Mouse (Mus musculus) stomach, postnatal 0 days (tissue): ENCODE data around the gene Creb1. TPM values are rescaled to one million over a fixed set of nuclear protein-coding genes. Genes with fewer than 3 reads are reported as not detected.
"Not testable (repeated sequence)": the region's sequence is repeated elsewhere in the genome, so short reads cannot be mapped to it uniquely, and the experiment has no call there.

Experiments used
- ATAC-seq: fragments of 200-750 bp; cut with Nextera tagmentation; 2 replicates; pipeline ENCODE4 v1.8.0; 2017; ENCODE audit not compliant: low FRiP score, low TSS enrichment
- DNase-seq: peaks from one replicate; pipeline ENCODE4 v3.0.0-alpha.2; 2016; ENCODE audit warnings: low spot score
- H3K27ac ChIP-seq: fragments of 300-500 bp; sonication (generic); replicated peaks from 2 replicates; pipeline ENCODE4 v1.5.1; 2014; ENCODE audit warnings: mild to moderate bottlenecking, control low read depth
- H3K27me3 ChIP-seq: fragments of 300-500 bp; sonication (generic); 2 replicates; pipeline ENCODE4 v1.6.1; 2014; ENCODE audit warnings: low read length; ENCODE audit not compliant: control insufficient read depth, insufficient read depth
- H3K36me3 ChIP-seq: fragments of 300-500 bp; sonication (generic); 2 replicates; pipeline ENCODE4 v1.6.1; 2014; ENCODE audit warnings: low read length, mixed read lengths; ENCODE audit not compliant: control insufficient read depth, insufficient read depth
- H3K4me1 ChIP-seq: fragments of 300-500 bp; sonication (generic); replicated peaks from 2 replicates; pipeline ENCODE4 v1.6.1; 2014; ENCODE audit warnings: antibody characterized with exemption; ENCODE audit not compliant: control insufficient read depth, insufficient read depth
- H3K4me2 ChIP-seq: fragments of 300-500 bp; sonication (generic); replicated peaks from 2 replicates; pipeline ENCODE4 v1.6.1; 2014; ENCODE audit warnings: low read depth, mild to moderate bottlenecking, control low read depth, moderate library complexity
- H3K4me3 ChIP-seq: fragments of 300-500 bp; sonication (generic); 2 replicates; pipeline ENCODE4 v1.5.1; 2014; ENCODE audit warnings: low read depth, low read length, control low read depth
- H3K9ac ChIP-seq: fragments of 300-500 bp; sonication (generic); 2 replicates; pipeline ENCODE4 v1.6.1; 2014; ENCODE audit warnings: mild to moderate bottlenecking, low read length, control low read depth, mixed read lengths
- H3K9me3 ChIP-seq: fragments of 300-500 bp; sonication (generic); 2 replicates; pipeline ENCODE4 v1.6.1; 2016; ENCODE audit warnings: low read length; ENCODE audit not compliant: control insufficient read depth
- CTCF ChIP-seq: IDR thresholded peaks from 2 replicates; pipeline ENCODE4 v1.5.1; 2016; ENCODE audit warnings: antibody characterized with exemption, low read depth, mild to moderate bottlenecking, moderate library complexity
- EP300 ChIP-seq: optimal IDR thresholded peaks from 2 replicates; pipeline ENCODE3; 2016; ENCODE audit warnings: antibody characterized with exemption
- WGBS: fragments of 180-500 bp; shearing (Covaris S2); extraction: QIAGEN DNeasy Blood & Tissue Kit; methylation state at CpG from one replicate; pipeline ENCODE4 v1.1.7; 2014; 5-methylcytosine and 5-hydroxymethylcytosine counted together
- polyA plus RNA-seq: library from polyadenylated mRNA; unstranded; fragments of >200 nt; fragmentation: Nextera tagmentation; extraction: Ambion mirVana; gene quantifications from 2 replicates; pipeline ENCODE4 v1.2.1, GENCODE M21; 2015

The Creb1 gene
- polyA plus RNA-seq, 1 experiment from 2014 or later, result 9.2 TPM

GRCm38 (mm10) chr1:64631526-64631925, 99.1 kb downstream of the Creb1 start:
- no peak for TF ChIP-seq EP300
- TF ChIP-seq CTCF, result no peak
- WGBS, result 64% methylated on average over 5 of the region's 5 CpGs
- DNase-seq (no peak), ATAC-seq (no peak)
- no peak overlapping the region for H3K4me3 ChIP-seq
- no peaks in the 10 kb centered on the region for H3K36me3 ChIP-seq
- no peaks in the 10 kb centered on the region for H3K27me3 ChIP-seq
- no peak overlapping the region for H3K9ac ChIP-seq
- no peaks in the 10 kb centered on the region for H3K4me1 ChIP-seq
- no peak overlapping the region for H3K27ac ChIP-seq
- H3K9me3 ChIP-seq, result no peaks in the 10 kb centered on the region
- no peak overlapping the region for H3K4me2 ChIP-seq

DNA sequence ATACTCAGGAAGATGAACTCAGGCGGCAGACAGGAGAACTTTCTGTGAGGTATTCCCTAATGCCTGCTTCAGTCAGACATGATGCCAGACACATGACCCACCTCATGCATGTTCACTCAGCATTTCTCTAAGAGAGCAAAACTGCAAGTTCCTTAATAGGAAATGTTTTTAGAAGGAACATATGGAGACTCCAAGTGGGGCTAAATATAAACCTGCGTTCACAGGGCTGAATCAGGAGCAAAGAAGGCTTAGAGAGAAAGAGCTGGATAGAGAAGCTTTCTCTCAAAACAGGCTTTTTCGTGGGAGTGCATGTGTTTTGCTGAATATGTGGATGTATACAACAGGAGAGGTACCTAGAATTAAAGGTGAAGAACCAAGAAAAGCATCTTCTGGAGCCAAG, 100.8 kb downstream of the Creb1 start:
- Histone ChIP-seq H3K4me2 (no peak overlapping the region), H3K9me3 (no peaks in the 10 kb centered on the region), H3K27me3 (no peaks in the 10 kb centered on the region), H3K36me3 (no peaks in the 10 kb centered on the region), H3K27ac (no peak overlapping the region), H3K9ac (no peak overlapping the region), H3K4me3 (no peak overlapping the region), H3K4me1 (no peaks in the 10 kb centered on the region)
- DNase-seq (no peak), ATAC-seq (no peak)
- 54% methylated on average over 3 of the region's 3 CpGs for WGBS
- TF ChIP-seq CTCF, result no peak
- TF ChIP-seq EP300, result no peak

GRCm38 (mm10) chr1:64635624-64636023, 103.2 kb downstream of the Creb1 start:
- DNase-seq (no peak), ATAC-seq (no peak)
- H3K4me3 ChIP-seq, result no peak overlapping the region
- H3K27me3 ChIP-seq, result no peaks in the 10 kb centered on the region
- no peaks in the 10 kb centered on the region for H3K4me1 ChIP-seq
- no peak overlapping the region for H3K27ac ChIP-seq
- H3K9me3 ChIP-seq, result no peaks in the 10 kb centered on the region
- no peak overlapping the region for H3K9ac ChIP-seq
- 45% methylated on average over 2 of the region's 2 CpGs for WGBS
- no peak overlapping the region for H3K4me2 ChIP-seq
- TF ChIP-seq EP300, result no peak
- H3K36me3 ChIP-seq, result no peaks in the 10 kb centered on the region

DNA sequence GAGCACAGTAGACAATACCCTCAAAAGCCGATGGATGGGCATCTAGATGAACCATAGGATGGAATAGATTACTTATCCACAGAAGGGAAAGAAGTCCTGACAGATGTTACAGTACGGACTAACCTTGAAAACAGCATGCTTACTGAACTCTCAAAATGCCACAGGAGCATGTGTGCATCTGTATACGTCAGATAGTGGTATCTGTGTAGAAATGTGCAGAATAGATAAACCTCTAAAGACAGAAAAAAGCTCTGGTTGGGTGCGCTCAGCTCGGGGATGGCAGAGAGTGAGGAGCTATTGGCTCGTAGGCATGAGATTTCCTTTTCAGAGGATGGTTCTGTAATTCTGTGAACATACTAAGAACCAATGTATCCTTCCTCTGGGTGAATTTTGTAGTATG, 106.8 kb downstream of the Creb1 start:
- ATAC-seq, result no peak

GRCm38 (mm10) chr1:64641069-64641468, 108.6 kb downstream of the Creb1 start:
- TF ChIP-seq CTCF (no peak), EP300 (no peak)
- Histone ChIP-seq H3K27me3 (no peaks in the 10 kb centered on the region), H3K27ac (no peak overlapping the region), H3K9ac (no peak overlapping the region), H3K9me3 (no peaks in the 10 kb centered on the region), H3K4me1 (no peaks in the 10 kb centered on the region), H3K36me3 (no peaks in the 10 kb centered on the region), H3K4me2 (no peak overlapping the region), H3K4me3 (no peak overlapping the region)
- DNase-seq (no peak), ATAC-seq (no peak)
- WGBS, result 89% methylated on average over 6 of the region's 6 CpGs

More for the DNA sequence above, 106.8 kb downstream of the Creb1 start:
- no peaks in the 10 kb centered on the region for H3K27me3 ChIP-seq
- TF ChIP-seq EP300, result no peak
- no peak for TF ChIP-seq CTCF
- DNase-seq, result no peak
- no peak overlapping the region for H3K27ac ChIP-seq
- no peak overlapping the region for H3K4me3 ChIP-seq
- no peaks in the 10 kb centered on the region for H3K4me1 ChIP-seq
- no peaks in the 10 kb centered on the region for H3K9me3 ChIP-seq
- 89% methylated on average over 6 of the region's 6 CpGs for WGBS
- H3K9ac ChIP-seq, result no peak overlapping the region
- no peak overlapping the region for H3K4me2 ChIP-seq
- no peaks in the 10 kb centered on the region for H3K36me3 ChIP-seq

DNA sequence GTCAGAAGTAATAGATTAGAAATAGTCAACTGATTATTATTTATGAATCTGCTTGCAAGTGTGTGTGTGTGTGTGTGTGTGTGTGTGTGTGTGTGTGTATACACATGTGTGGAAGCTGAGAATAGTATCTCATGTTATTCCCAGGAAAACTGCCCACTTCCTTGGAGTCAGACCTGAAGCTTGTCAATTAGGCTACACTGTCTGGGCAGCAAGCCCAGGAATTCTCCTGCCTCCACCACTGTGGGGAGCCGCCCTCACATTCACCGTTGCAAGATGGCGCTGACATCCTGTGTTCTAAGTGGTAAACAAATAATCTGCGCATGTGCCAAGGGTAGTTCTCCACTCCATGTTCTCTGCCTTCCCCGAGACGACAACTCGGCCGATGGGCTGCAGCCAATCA, 110.1 kb downstream of the Creb1 start:
- not testable (repeated sequence) for DNase-seq, H3K9me3 ChIP-seq, H3K4me3 ChIP-seq, H3K4me2 ChIP-seq, ATAC-seq, H3K27me3 ChIP-seq, H3K4me1 ChIP-seq, H3K9ac ChIP-seq, H3K36me3 ChIP-seq, H3K27ac ChIP-seq
- WGBS, result 95% methylated on average over 8 of the region's 8 CpGs
